Mouse (Mus musculus) neural tube, embryonic 12.5 days (tissue): ENCODE data around the gene Pcsk1n. TPM values are rescaled to one million over a fixed set of nuclear protein-coding genes. Genes with fewer than 3 reads are reported as not detected.
"Not testable (repeated sequence)": the region's sequence is repeated elsewhere in the genome, so short reads cannot be mapped to it uniquely, and the experiment has no call there.

Source experiments
- ATAC-seq: fragments of 200-750 bp; cut with Nextera tagmentation; 2 replicates; pipeline ENCODE4 v1.8.0; 2017; ENCODE audit warnings: low read depth, mild to moderate bottlenecking, moderate TSS enrichment, moderate library complexity; ENCODE audit not compliant: low FRiP score
- H3K27ac ChIP-seq: fragments of 300-500 bp; sonication (generic); 2 replicates; pipeline ENCODE4 v1.5.1; 2016
- H3K27me3 ChIP-seq: fragments of 300-500 bp; sonication (generic); replicated peaks from 2 replicates; pipeline ENCODE4 v1.6.1; 2016; ENCODE audit warnings: mild to moderate bottlenecking
- H3K36me3 ChIP-seq: fragments of 300-500 bp; sonication (generic); 2 replicates; pipeline ENCODE4 v1.6.1; 2016; ENCODE audit warnings: mild to moderate bottlenecking
- H3K4me1 ChIP-seq: fragments of 300-500 bp; sonication (generic); 2 replicates; pipeline ENCODE4 v1.6.1; 2016
- H3K4me2 ChIP-seq: fragments of 300-500 bp; sonication (generic); replicated peaks from 2 replicates; pipeline ENCODE4 v1.6.1; 2016; ENCODE audit warnings: mild to moderate bottlenecking
- H3K4me3 ChIP-seq: fragments of 300-500 bp; sonication (generic); 2 replicates; pipeline ENCODE4 v1.5.1; 2016
- H3K9ac ChIP-seq: fragments of 300-500 bp; sonication (generic); 2 replicates; pipeline ENCODE4 v1.6.1; 2016; ENCODE audit warnings: mild to moderate bottlenecking
- H3K9me3 ChIP-seq: fragments of 300-500 bp; sonication (generic); 2 replicates; pipeline ENCODE4 v1.6.1; 2016; ENCODE audit warnings: mild to moderate bottlenecking
- WGBS: fragments of 180-500 bp; shearing (Covaris S2); methylation state at CpG from one replicate; pipeline ENCODE4 v1.1.7; 2016; 5-methylcytosine and 5-hydroxymethylcytosine counted together
- polyA plus RNA-seq: library from polyadenylated mRNA; unstranded; fragments of >200 nt; fragmentation: Nextera tagmentation; extraction: Ambion mirVana; gene quantifications from 2 replicates; pipeline ENCODE4 v1.2.1, GENCODE M21; 2016

The Pcsk1n gene
- polyA plus RNA-seq, 1 experiment from 2014 or later, result 137 TPM

- H3K4me1 ChIP-seq, result no peaks in the 10 kb centered on the region
- H3K9me3 ChIP-seq, result no peaks in the 10 kb centered on the region
- H3K27me3 ChIP-seq, result no peaks in the 10 kb centered on the region
- H3K4me3 ChIP-seq, result no peak overlapping the region
- H3K27ac ChIP-seq, result no peak overlapping the region
- H3K9ac ChIP-seq, result no peak overlapping the region
- WGBS, result 59% methylated on average over 6 of the region's 6 CpGs
- no peak for ATAC-seq
- H3K36me3 ChIP-seq, result peaks cover 8% of the 10 kb centered on the region; the same call in 1 of the 2 replicates
- no peak overlapping the region for H3K4me2 ChIP-seq
Observed at GRCm38 (mm10) chrX:7910473-7910872, 9.1 kb upstream of the Pcsk1n start.

GRCm38 (mm10) chrX:7915669-7916068 lies 4.0 kb upstream of the Pcsk1n start:
- not testable (repeated sequence) for H3K9me3 ChIP-seq, H3K4me1 ChIP-seq, H3K4me3 ChIP-seq, H3K9ac ChIP-seq, H3K27ac ChIP-seq, H3K27me3 ChIP-seq, H3K4me2 ChIP-seq, H3K36me3 ChIP-seq, ATAC-seq
- 41% methylated on average over 3 of the region's 3 CpGs for WGBS

DNA sequence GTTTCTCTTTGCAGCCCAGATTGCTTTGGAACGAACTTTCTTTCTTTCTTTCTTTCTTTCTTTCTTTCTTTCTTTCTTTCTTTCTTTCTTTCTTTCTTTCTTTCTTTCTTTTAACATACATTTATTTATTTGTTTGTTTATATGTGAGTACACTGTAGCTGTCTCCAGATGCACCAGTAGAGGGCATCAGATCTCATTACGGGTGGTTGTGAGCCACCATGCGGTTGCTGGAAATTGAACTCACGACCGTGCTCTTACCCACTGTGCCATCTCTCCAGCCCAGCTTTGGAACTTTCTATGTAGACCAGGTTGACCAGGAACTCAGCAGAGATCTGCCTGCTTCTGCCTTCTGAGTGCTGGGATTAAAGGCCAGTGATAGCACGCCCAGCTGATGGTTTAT lies 1.7 kb upstream of the Pcsk1n start:
- not testable (repeated sequence) for H3K27ac ChIP-seq, H3K4me3 ChIP-seq, H3K27me3 ChIP-seq, H3K4me2 ChIP-seq, H3K36me3 ChIP-seq, H3K4me1 ChIP-seq, H3K9me3 ChIP-seq, H3K9ac ChIP-seq, ATAC-seq
- 73% methylated on average over 6 of the region's 6 CpGs for whole genome bisulfite sequencing

DNA sequence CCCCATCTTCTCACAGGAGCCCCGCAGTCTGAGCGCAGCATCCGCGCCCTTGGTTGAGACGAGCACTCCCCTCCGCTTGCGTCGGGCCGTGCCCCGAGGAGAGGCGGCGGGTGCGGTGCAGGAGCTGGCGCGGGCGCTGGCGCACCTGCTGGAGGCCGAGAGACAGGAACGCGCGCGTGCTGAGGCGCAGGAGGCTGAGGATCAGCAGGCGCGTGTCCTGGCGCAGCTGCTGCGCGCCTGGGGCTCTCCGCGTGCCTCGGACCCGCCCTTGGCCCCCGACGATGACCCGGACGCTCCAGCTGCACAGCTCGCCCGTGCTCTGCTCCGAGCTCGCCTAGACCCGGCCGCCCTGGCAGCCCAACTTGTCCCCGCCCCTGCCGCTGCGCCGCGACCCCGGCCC lies 2.4 kb downstream of the Pcsk1n start:
- no peak for ATAC-seq
- Histone ChIP-seq H3K4me3 (peak overlapping the region; percentile 34), H3K27me3 (peaks cover 27% of the 10 kb centered on the region), H3K9me3 (no peaks in the 10 kb centered on the region), H3K27ac (no peak overlapping the region), H3K36me3 (no peaks in the 10 kb centered on the region; the same call in 1 of the 2 replicates), H3K4me2 (peak overlapping the region; percentile 62), H3K4me1 (peaks cover 6% of the 10 kb centered on the region), H3K9ac (peak overlapping the region; percentile 49)
- WGBS, result 14% methylated on average over 42 of the region's 48 CpGs

GRCm38 (mm10) chrX:7926266-7926665 lies 6.6 kb downstream of the Pcsk1n start:
- H3K27me3 ChIP-seq, result peaks cover 36% of the 10 kb centered on the region
- H3K27ac ChIP-seq, result no peak overlapping the region
- no peak for ATAC-seq

DNA sequence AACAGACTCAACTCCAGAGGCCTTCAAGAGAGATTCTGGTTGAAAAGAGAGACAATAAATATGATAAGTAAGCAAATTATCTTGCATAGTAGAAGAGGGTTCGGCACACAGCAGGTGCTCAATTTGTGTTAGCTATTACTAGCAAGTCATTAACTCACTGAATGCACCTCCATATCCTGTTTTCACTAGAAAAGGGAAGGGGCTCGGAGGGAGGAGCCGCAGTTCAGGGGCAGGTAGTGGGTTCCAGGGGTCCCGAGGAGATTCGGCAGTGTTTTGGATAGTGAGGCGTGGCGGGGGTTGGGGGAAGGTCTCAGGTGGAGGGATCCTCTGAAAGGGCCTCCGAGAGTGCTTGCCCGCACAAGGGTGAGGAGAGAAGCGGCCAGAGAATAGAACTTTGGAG lies 7.5 kb downstream of the Pcsk1n start:
- H3K9me3 ChIP-seq, result no peaks in the 10 kb centered on the region
- no peak overlapping the region for H3K4me3 ChIP-seq
- no peak for ATAC-seq
- H3K4me2 ChIP-seq, result no peak overlapping the region
- peaks cover 7% of the 10 kb centered on the region for H3K36me3 ChIP-seq
- WGBS, result 25% methylated on average over 10 of the region's 10 CpGs
- H3K27me3 ChIP-seq, result peaks cover 33% of the 10 kb centered on the region
- H3K9ac ChIP-seq, result no peak overlapping the region
- peaks cover 6% of the 10 kb centered on the region for H3K4me1 ChIP-seq
- no peak overlapping the region for H3K27ac ChIP-seq

More at GRCm38 (mm10) chrX:7926266-7926665, 6.6 kb downstream of the Pcsk1n start:
- Histone ChIP-seq H3K4me2 (no peak overlapping the region), H3K36me3 (peaks cover 2% of the 10 kb centered on the region), H3K4me3 (no peak overlapping the region), H3K9me3 (no peaks in the 10 kb centered on the region), H3K9ac (no peak overlapping the region), H3K4me1 (peaks cover 6% of the 10 kb centered on the region)
- WGBS, result 71% methylated on average over 6 of the region's 6 CpGs

DNA sequence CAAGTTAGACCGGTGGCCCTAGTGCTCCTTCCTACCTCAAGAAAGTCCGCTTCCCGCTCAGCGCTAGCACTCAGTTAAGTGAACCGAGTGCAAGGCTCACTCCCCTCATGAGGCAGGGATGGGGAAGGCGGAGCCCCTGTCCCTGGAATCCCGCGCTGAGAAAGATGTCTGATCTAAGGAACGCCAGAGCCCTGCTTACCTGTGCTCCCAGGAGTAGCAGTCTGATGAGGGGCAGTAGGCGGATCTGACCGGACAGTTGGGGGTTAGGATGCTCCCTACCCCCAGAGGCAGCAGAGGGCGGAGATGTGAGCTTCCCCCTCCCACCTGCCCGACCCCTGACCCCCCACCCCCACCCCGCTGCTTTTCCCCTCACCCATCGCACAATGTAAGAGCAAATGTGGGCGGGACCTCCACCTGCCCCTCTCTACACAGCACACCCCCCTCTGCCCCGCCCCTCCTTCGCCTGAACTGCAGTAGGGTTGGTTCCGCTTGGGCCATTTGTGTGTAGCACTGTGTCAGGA lies 8.7 kb downstream of the Pcsk1n start, which contains the start of gene Eras:
Gene Eras, minus strand, starts transcription at position 338 of the 521 bp plus-strand sequence.
- H3K4me2 ChIP-seq, result no peak within 1 kb of the TSS
- H3K27me3 ChIP-seq, result peaks cover 26% of the 10 kb centered on the region
- no peak within 1 kb of the TSS for H3K9ac ChIP-seq
- H3K36me3 ChIP-seq, result peaks cover 11% of the 10 kb centered on the region
- H3K4me3 ChIP-seq, result no peak within 1 kb of the TSS
- no peaks in the 10 kb centered on the region for H3K9me3 ChIP-seq
- 0 out of 2 replicates have a peak, but pooled peaks cover under 1% of the 10 kb centered on the region for H3K4me1 ChIP-seq
- WGBS, result 14% methylated on average over 19 of the region's 19 CpGs
- no peak within 1 kb of the TSS for H3K27ac ChIP-seq
- ATAC-seq, result no peak; the same call in 1 of the 2 replicates

- H3K9me3 ChIP-seq, result no peaks in the 10 kb centered on the region
- WGBS, result 38% methylated on average over 11 of the region's 11 CpGs
- H3K4me1 ChIP-seq, result no peaks in the 10 kb centered on the region
- no peak overlapping the region for H3K9ac ChIP-seq
- H3K36me3 ChIP-seq, result peaks cover 35% of the 10 kb centered on the region
- H3K4me2 ChIP-seq, result no peak overlapping the region
- ATAC-seq, result no peak
- no peak overlapping the region for H3K4me3 ChIP-seq
- no peaks in the 10 kb centered on the region for H3K27me3 ChIP-seq
- no peak overlapping the region for H3K27ac ChIP-seq
Observed at GRCm38 (mm10) chrX:7936874-7937273, 17.3 kb downstream of the Pcsk1n start.

GRCm38 (mm10) chrX:7937667-7938066 lies 18.0 kb downstream of the Pcsk1n start:
- Histone ChIP-seq H3K4me2 (no peak overlapping the region), H3K4me1 (no peaks in the 10 kb centered on the region), H3K27ac (no peak overlapping the region), H3K4me3 (no peak overlapping the region), H3K36me3 (peaks cover 32% of the 10 kb centered on the region), H3K27me3 (no peaks in the 10 kb centered on the region), H3K9ac (no peak overlapping the region), H3K9me3 (no peaks in the 10 kb centered on the region)
- no peak for ATAC-seq
- 90% methylated on average over 6 of the region's 6 CpGs for WGBS

- 76% methylated on average over 8 of the region's 8 CpGs for WGBS
- H3K4me3 ChIP-seq, result no peak overlapping the region
- H3K4me1 ChIP-seq, result peaks cover 6% of the 10 kb centered on the region; the same call in 1 of the 2 replicates
- no peak for ATAC-seq
- no peaks in the 10 kb centered on the region for H3K9me3 ChIP-seq
- no peak overlapping the region for H3K27ac ChIP-seq
- H3K36me3 ChIP-seq, result peaks cover 3% of the 10 kb centered on the region; the same call in 1 of the 2 replicates
- no peak overlapping the region for H3K4me2 ChIP-seq
- no peak overlapping the region for H3K9ac ChIP-seq
- H3K27me3 ChIP-seq, result no peaks in the 10 kb centered on the region
Observed at GRCm38 (mm10) chrX:7945618-7946017, 26.0 kb downstream of the Pcsk1n start.

DNA sequence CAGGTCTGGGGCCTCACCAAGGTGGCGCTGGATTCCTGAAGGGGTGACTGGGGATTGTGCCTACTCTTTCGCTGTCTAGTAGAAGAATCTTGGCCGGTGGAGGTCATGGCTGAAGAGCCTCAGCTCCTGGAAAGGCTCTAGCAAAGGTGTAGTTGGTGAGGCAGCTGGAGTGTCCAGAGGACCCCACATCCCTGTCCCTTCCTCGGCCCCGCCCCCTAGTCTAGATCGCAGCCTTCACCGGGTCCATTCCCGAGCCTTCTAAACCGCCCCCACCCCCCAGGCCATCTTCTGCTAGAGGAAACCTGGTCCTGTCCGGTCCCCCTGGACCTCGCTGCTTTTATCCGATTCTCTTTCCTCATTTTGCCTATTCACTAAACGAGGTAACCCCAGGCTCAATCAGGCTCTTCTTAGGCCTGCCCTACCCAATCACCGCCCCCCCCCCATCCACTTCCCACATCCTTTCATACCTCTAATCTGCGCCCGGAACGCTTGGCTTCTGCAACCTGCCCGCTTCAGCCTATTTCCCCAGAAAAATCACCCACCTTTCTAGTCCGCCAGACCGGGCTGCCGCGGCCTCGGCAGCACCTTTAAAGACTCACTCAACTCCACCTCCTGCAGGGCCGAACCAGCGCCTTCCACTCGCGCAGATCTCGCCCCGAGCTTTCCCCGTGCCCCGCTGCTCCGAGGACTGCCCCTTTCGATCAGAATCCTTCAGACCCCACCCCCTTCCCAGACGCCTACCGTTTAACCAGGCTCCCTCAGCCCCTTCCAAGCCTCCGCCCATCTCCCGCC lies 27.7 kb downstream of the Pcsk1n start, which contains the start of gene Hdac6:
Gene Hdac6, minus strand, starts transcription at position 782 of the 792 bp plus-strand sequence.
- Histone ChIP-seq H3K36me3 (0 out of 2 replicates have a peak, but pooled peaks cover 3% of the 10 kb centered on the region), H3K27ac (no peak within 1 kb of the TSS), H3K4me1 (peaks cover 6% of the 10 kb centered on the region; the same call in 1 of the 2 replicates), H3K4me3 (peak within 1 kb of the TSS; percentile 47), H3K4me2 (peak within 1 kb of the TSS; percentile 61), H3K9me3 (no peaks in the 10 kb centered on the region), H3K9ac (peak within 1 kb of the TSS; percentile 54), H3K27me3 (no peaks in the 10 kb centered on the region)
- ATAC-seq, result peak; percentile 98
- WGBS, result 19% methylated on average over 36 of the region's 37 CpGs

GRCm38 (mm10) chrX:7947900-7948492 lies 28.4 kb downstream of the Pcsk1n start:
- H3K4me1 ChIP-seq, result peaks cover 6% of the 10 kb centered on the region; the same call in 1 of the 2 replicates
- 0 out of 2 replicates have a peak, but pooled peaks cover 3% of the 10 kb centered on the region for H3K36me3 ChIP-seq
- H3K27ac ChIP-seq, result no peak overlapping the region
- H3K9me3 ChIP-seq, result no peaks in the 10 kb centered on the region
- peak overlapping the region; percentile 30 for H3K4me3 ChIP-seq
- H3K9ac ChIP-seq, result peak overlapping the region; percentile 33; the same call in 1 of the 2 replicates
- no peaks in the 10 kb centered on the region for H3K27me3 ChIP-seq
- no peak; the same call in none of the 2 replicates for ATAC-seq
- peak overlapping the region; percentile 61 for H3K4me2 ChIP-seq
- WGBS, result 18% methylated on average over 38 of the region's 38 CpGs
